Mouse (Mus musculus) limb, embryonic 13.5 days (tissue): ENCODE data around the gene Ryr2. TPM values are rescaled to one million over a fixed set of nuclear protein-coding genes. Genes with fewer than 3 reads are reported as not detected.

ENCODE experiments used
- ATAC-seq: fragments of 200-750 bp; cut with Nextera tagmentation; 2 replicates; pipeline ENCODE4 v1.8.0; 2017; ENCODE audit warnings: low read depth, moderate number of reproducible peaks, moderate TSS enrichment; ENCODE audit not compliant: low FRiP score
- H3K27ac ChIP-seq: fragments of 300-500 bp; sonication (generic); 2 replicates; pipeline ENCODE4 v1.5.1; 2015; ENCODE audit warnings: inconsistent platforms, mild to moderate bottlenecking, moderate library complexity
- H3K27me3 ChIP-seq: fragments of 300-500 bp; sonication (generic); 2 replicates; pipeline ENCODE4 v1.6.1; 2015; ENCODE audit warnings: mild to moderate bottlenecking, inconsistent platforms
- H3K36me3 ChIP-seq: fragments of 300-500 bp; sonication (generic); 2 replicates; pipeline ENCODE4 v1.6.1; 2015; ENCODE audit warnings: inconsistent platforms, mild to moderate bottlenecking, moderate library complexity
- H3K4me1 ChIP-seq: fragments of 300-500 bp; sonication (generic); 2 replicates; pipeline ENCODE4 v1.6.1; 2015; ENCODE audit warnings: inconsistent platforms
- H3K4me2 ChIP-seq: fragments of 300-500 bp; sonication (generic); replicated peaks from 2 replicates; pipeline ENCODE4 v1.6.1; 2015; ENCODE audit warnings: inconsistent platforms, mild to moderate bottlenecking, moderate library complexity
- H3K4me3 ChIP-seq: fragments of 300-500 bp; sonication (generic); 2 replicates; pipeline ENCODE4 v1.5.1; 2015; ENCODE audit warnings: moderate library complexity, mild to moderate bottlenecking, inconsistent platforms
- H3K9ac ChIP-seq: fragments of 300-500 bp; sonication (generic); 2 replicates; pipeline ENCODE4 v1.6.1; 2015; ENCODE audit warnings: mild to moderate bottlenecking, inconsistent platforms
- H3K9me3 ChIP-seq: fragments of 300-500 bp; sonication (generic); 2 replicates; pipeline ENCODE4 v1.6.1; 2016; ENCODE audit warnings: inconsistent platforms
- WGBS: fragments of 180-500 bp; shearing (Covaris S2); methylation state at CpG from one replicate; pipeline ENCODE4 v1.1.7; 2015; 5-methylcytosine and 5-hydroxymethylcytosine counted together
- polyA plus RNA-seq: library from polyadenylated mRNA; unstranded; fragments of >200 nt; fragmentation: Nextera tagmentation; extraction: Ambion mirVana; gene quantifications from 2 replicates; pipeline ENCODE4 v1.2.1, GENCODE M21; 2015

The Ryr2 gene
- polyA plus RNA-seq, 1 experiment from 2014 or later = 0.46 TPM

GRCm38 (mm10) chr13:12018046-12018445 is 88.7 kb downstream of the Ryr2 start:
- H3K4me3 ChIP-seq = no peak overlapping the region
- H3K9ac ChIP-seq = no peak overlapping the region
- H3K27me3 ChIP-seq = no peaks in the 10 kb centered on the region
- no peak overlapping the region for H3K27ac ChIP-seq
- H3K4me2 ChIP-seq = no peak overlapping the region
- no peaks in the 10 kb centered on the region for H3K4me1 ChIP-seq
- no peaks in the 10 kb centered on the region for H3K9me3 ChIP-seq
- no peaks in the 10 kb centered on the region for H3K36me3 ChIP-seq
- no peak for ATAC-seq
- WGBS = 65% methylated on average over 9 of the region's 9 CpGs

DNA sequence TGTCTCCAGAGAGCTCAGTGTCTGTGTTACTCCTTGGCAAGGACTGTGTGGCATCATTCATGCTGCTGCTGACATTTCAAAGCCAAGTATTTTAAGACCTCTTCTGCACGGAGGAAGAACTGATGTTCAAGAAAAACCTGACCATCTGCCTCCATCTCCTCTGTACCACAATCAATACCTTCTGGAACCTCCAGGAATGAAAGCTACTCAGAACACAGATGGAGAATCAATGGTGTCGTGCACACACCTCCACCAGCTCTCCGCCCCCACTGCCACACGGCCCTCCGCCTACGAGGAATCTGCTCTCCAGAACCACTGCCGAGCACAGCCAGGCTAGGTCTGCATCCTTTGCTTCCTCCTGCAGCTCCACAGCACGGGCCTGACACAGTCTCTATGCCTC is 92.8 kb downstream of the Ryr2 start:
- Histone ChIP-seq H3K4me3 (no peak overlapping the region), H3K4me1 (no peaks in the 10 kb centered on the region)
- WGBS = 66% methylated on average over 8 of the region's 8 CpGs

GRCm38 (mm10) chr13:12008995-12009689 is 97.6 kb downstream of the Ryr2 start:
- no peak overlapping the region for H3K27ac ChIP-seq
- H3K9ac ChIP-seq = no peak overlapping the region
- H3K36me3 ChIP-seq = no peaks in the 10 kb centered on the region
- WGBS = 79% methylated on average over 6 of the region's 6 CpGs
- no peaks in the 10 kb centered on the region for H3K27me3 ChIP-seq
- no peaks in the 10 kb centered on the region for H3K4me1 ChIP-seq
- H3K4me3 ChIP-seq = no peak overlapping the region
- H3K4me2 ChIP-seq = no peak overlapping the region
- no peaks in the 10 kb centered on the region for H3K9me3 ChIP-seq
- ATAC-seq = no peak

More for the DNA sequence above, 92.8 kb downstream of the Ryr2 start:
- no peak overlapping the region for H3K4me2 ChIP-seq
- no peaks in the 10 kb centered on the region for H3K27me3 ChIP-seq
- H3K9ac ChIP-seq = no peak overlapping the region
- no peaks in the 10 kb centered on the region for H3K9me3 ChIP-seq
- no peak overlapping the region for H3K27ac ChIP-seq
- H3K36me3 ChIP-seq = no peaks in the 10 kb centered on the region
- no peak for ATAC-seq

DNA sequence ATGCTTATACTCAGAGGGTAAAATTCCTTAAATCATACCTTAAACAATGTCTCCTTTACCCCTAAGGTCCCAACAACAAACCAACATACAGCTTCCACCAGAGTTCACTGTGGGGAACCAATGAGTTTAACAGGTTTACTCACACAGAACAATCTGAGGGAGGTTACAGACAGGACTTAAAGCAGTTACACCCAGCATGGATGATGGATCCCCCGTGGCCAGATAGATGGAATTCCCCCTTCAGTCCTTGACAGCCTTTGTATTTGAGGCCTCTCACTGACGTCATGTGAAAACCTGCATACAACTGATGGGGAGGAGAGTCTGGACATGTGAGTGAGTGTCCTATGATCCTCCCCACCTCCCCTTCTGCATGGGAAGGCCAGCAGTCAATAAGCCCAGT is 99.2 kb downstream of the Ryr2 start:
- ATAC-seq = no peak
- Histone ChIP-seq H3K36me3 (no peaks in the 10 kb centered on the region), H3K4me1 (no peaks in the 10 kb centered on the region), H3K27ac (no peak overlapping the region), H3K9me3 (no peaks in the 10 kb centered on the region), H3K9ac (no peak overlapping the region), H3K4me3 (no peak overlapping the region), H3K4me2 (no peak overlapping the region), H3K27me3 (no peaks in the 10 kb centered on the region)
- 71% methylated on average over 2 of the region's 2 CpGs for WGBS

DNA sequence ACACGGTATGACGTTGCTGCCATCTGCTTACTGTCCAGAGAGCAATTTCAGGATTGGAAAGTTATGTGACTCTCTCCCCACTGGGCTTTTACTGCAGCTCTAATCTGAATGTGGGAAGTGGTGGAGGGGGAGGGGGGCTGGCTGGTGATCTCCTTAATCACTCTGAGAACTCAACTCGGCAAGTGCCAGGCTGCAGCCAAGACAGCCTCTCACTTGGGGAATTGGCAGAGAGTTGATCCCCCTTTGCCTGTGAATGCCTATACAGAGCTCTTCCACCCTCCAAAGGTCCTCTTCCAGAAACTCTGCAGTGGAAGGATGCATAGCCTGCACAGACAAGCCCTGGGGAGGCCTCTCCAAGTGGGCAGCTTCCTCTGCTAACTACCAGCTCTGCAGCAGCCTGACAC is 104.9 kb downstream of the Ryr2 start:
- Histone ChIP-seq H3K27me3 (no peaks in the 10 kb centered on the region), H3K4me1 (no peaks in the 10 kb centered on the region), H3K27ac (no peak overlapping the region), H3K4me3 (no peak overlapping the region), H3K4me2 (no peak overlapping the region), H3K36me3 (no peaks in the 10 kb centered on the region), H3K9ac (no peak overlapping the region), H3K9me3 (no peaks in the 10 kb centered on the region)
- no peak for ATAC-seq
- WGBS = 21% methylated on average over 3 of the region's 3 CpGs

GRCm38 (mm10) chr13:11999851-12000250 is 106.9 kb downstream of the Ryr2 start:
- no peak overlapping the region for H3K4me3 ChIP-seq
- no peaks in the 10 kb centered on the region for H3K9me3 ChIP-seq
- WGBS = 71% methylated on average over 4 of the region's 4 CpGs
- ATAC-seq = no peak
- no peak overlapping the region for H3K27ac ChIP-seq
- no peaks in the 10 kb centered on the region for H3K36me3 ChIP-seq
- H3K9ac ChIP-seq = no peak overlapping the region
- H3K27me3 ChIP-seq = no peaks in the 10 kb centered on the region
- H3K4me1 ChIP-seq = no peaks in the 10 kb centered on the region
- no peak overlapping the region for H3K4me2 ChIP-seq

GRCm38 (mm10) chr13:11997366-11997765 is 109.4 kb downstream of the Ryr2 start:
- 80% methylated on average over 2 of the region's 2 CpGs for WGBS
- Histone ChIP-seq H3K4me2 (no peak overlapping the region), H3K36me3 (no peaks in the 10 kb centered on the region), H3K4me3 (no peak overlapping the region), H3K9me3 (no peaks in the 10 kb centered on the region), H3K9ac (no peak overlapping the region), H3K27ac (no peak overlapping the region), H3K4me1 (no peaks in the 10 kb centered on the region), H3K27me3 (no peaks in the 10 kb centered on the region)
- no peak for ATAC-seq

DNA sequence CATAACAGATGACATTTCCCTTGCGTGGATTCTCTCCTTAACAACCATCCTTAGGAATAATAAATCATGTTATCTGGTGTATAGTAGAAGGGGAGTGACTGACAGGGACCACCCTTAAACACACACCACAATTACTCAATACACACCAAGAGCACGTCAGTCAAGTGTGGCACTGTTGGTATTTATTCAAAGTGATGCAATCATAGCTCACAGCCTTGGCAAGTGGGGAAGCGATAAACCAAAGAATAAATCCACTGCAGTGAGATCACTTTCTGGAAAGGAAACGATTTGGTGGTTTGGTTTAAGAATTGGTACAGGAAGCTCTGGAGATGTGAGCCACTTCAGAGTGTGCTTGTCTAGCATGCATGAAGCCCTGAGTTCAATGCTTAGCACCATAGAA is 119.2 kb downstream of the Ryr2 start:
- Histone ChIP-seq H3K9me3 (no peaks in the 10 kb centered on the region), H3K27me3 (no peaks in the 10 kb centered on the region), H3K4me1 (no peaks in the 10 kb centered on the region), H3K36me3 (no peaks in the 10 kb centered on the region), H3K4me3 (no peak overlapping the region), H3K27ac (no peak overlapping the region), H3K9ac (no peak overlapping the region), H3K4me2 (no peak overlapping the region)
- ATAC-seq = no peak
- 74% methylated on average over 4 of the region's 4 CpGs for WGBS

- ATAC-seq = no peak
- no peaks in the 10 kb centered on the region for H3K36me3 ChIP-seq
- H3K4me1 ChIP-seq = no peaks in the 10 kb centered on the region
- H3K4me3 ChIP-seq = no peak overlapping the region
- no peak overlapping the region for H3K27ac ChIP-seq
- no peaks in the 10 kb centered on the region for H3K9me3 ChIP-seq
- no peak overlapping the region for H3K4me2 ChIP-seq
- no peak overlapping the region for H3K9ac ChIP-seq
- H3K27me3 ChIP-seq = no peaks in the 10 kb centered on the region
- WGBS = 93% methylated on average over 3 of the region's 3 CpGs
Measured at GRCm38 (mm10) chr13:11985056-11985455, 121.7 kb downstream of the Ryr2 start.

DNA sequence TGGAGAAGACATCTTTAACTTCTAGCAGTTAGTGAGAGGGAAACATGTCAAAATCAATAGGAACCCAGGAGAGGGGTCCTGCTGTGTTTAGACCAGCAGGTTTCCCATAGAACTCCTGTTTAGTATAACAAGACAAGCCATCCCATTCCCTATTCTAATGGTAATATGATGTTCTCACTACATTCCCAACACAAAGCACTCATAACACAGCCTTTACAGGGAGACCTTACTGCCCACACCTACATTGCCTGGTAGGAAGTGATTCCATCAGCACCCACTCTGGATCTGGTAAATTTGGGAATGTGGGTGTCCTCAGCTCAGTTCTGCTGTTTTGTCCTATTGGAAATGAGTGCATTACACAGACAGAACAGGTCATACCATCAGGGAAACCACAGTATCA is 127.7 kb downstream of the Ryr2 start:
- no peak overlapping the region for H3K9ac ChIP-seq
- ATAC-seq = no peak
- no peaks in the 10 kb centered on the region for H3K36me3 ChIP-seq
- no peaks in the 10 kb centered on the region for H3K9me3 ChIP-seq
- H3K27ac ChIP-seq = no peak overlapping the region
- H3K27me3 ChIP-seq = no peaks in the 10 kb centered on the region
- no peak overlapping the region for H3K4me3 ChIP-seq
- no peaks in the 10 kb centered on the region for H3K4me1 ChIP-seq
- no peak overlapping the region for H3K4me2 ChIP-seq

GRCm38 (mm10) chr13:11978359-11978758 is 128.4 kb downstream of the Ryr2 start:
- ATAC-seq = no peak
- no peaks in the 10 kb centered on the region for H3K4me1 ChIP-seq
- no peak overlapping the region for H3K4me3 ChIP-seq
- H3K27ac ChIP-seq = no peak overlapping the region
- 84% methylated on average over 2 of the region's 2 CpGs for WGBS
- H3K27me3 ChIP-seq = no peaks in the 10 kb centered on the region
- H3K36me3 ChIP-seq = no peaks in the 10 kb centered on the region
- no peaks in the 10 kb centered on the region for H3K9me3 ChIP-seq
- H3K9ac ChIP-seq = no peak overlapping the region
- H3K4me2 ChIP-seq = no peak overlapping the region

GRCm38 (mm10) chr13:11977606-11978005 is 129.1 kb downstream of the Ryr2 start:
- Histone ChIP-seq H3K9ac (no peak overlapping the region), H3K4me2 (no peak overlapping the region), H3K36me3 (no peaks in the 10 kb centered on the region), H3K27me3 (no peaks in the 10 kb centered on the region), H3K4me1 (no peaks in the 10 kb centered on the region), H3K27ac (no peak overlapping the region), H3K4me3 (no peak overlapping the region), H3K9me3 (no peaks in the 10 kb centered on the region)
- WGBS = 75% methylated on average over 4 of the region's 4 CpGs
- no peak for ATAC-seq

- Histone ChIP-seq H3K4me3 (no peak overlapping the region), H3K36me3 (no peaks in the 10 kb centered on the region), H3K27ac (no peak overlapping the region), H3K4me1 (peaks cover 3% of the 10 kb centered on the region; the same call in 1 of the 2 replicates), H3K27me3 (no peaks in the 10 kb centered on the region), H3K4me2 (no peak overlapping the region), H3K9ac (no peak overlapping the region), H3K9me3 (0 out of 2 replicates have a peak, but pooled peaks cover 3% of the 10 kb centered on the region)
- ATAC-seq = no peak
Measured at GRCm38 (mm10) chr13:11964391-11964790, 142.4 kb downstream of the Ryr2 start.
